Mouse (Mus musculus) lung, adult 18-20 months (tissue): ENCODE results near the gene Gm5725.
"Not testable (repeated sequence)": the region's sequence is repeated elsewhere in the genome, so short reads cannot be mapped to it uniquely, and the experiment has no call there.

Source experiments
- DNase-seq, 2 experiments: peaks; one replicate each; pipeline ENCODE4 v3.0.0; 2022; ENCODE audit warnings: mixed read lengths in 2 of 2

Gm5725 gene

DNA sequence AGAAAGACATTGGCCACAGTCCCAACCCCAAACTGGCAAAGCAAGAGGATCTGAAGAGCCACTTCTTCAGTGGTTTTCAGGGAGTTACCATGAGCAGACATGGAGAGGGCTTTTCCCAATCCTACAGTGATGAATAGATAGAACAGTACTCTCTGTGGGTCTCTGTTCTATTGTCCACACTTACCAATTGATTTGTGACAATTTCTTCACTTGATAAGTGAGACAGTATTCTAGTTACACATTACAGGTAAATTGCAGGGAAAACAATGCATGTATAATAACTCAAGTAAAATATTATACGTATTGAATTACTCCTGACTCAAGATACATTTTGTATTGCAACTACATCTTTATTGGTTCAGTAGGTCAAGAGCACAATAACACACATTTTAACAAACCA, at the start of gene Gm5725:
Gene Gm5725, minus strand, starts transcription at position 101 of the 400 bp plus-strand sequence.
- DNase-seq, result not testable (repeated sequence)

DNA sequence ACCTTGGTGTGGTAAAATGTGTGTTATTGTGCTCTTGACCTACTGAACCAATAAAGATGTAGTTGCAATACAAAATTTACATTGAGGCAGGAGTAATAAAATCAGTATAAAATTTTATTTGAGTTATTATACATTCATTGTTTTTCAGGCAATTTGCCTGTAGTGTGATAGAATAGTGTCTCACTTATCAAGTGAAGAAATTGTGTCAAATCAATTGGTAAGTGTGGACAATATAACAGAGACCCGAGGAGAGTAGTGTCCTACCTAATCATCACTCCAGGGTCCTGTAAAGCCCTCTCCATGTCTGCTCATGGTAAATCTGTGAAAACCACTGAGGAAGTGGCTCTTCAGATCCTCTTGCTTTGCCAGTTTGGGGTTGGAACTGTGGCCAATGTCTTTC, 12.0 kb downstream of the Gm5725 start, which contains the start of gene Vmn1r135:
Gene Vmn1r135, plus strand, starts transcription at position 301 of the 400 bp plus-strand sequence.
- DNase-seq, result not testable (repeated sequence)

DNA sequence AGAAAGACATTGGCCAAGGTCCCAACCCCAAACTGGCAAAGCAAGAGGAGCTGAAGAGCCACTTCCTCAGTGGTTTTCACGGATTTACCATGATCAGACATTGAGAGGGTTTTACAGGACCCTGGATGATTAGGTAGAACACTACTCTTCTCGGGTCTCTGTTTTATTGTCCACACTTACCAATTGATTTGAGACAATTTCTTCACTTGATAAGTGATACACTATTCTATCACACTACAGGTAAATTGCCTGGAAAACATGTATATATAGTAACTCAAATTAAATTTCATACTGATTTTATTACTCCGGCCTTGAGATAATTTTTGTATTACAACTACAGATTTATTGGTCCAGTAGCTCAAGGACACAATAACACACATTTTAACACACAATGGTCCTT, 47.4 kb downstream of the Gm5725 start, which contains the start of gene Gm4177:
Gene Gm4177, minus strand, starts transcription at position 101 of the 400 bp plus-strand sequence.
- not testable (repeated sequence) for DNase-seq
